Mouse (Mus musculus) heart, embryonic 14.5 days (tissue): ENCODE results near the gene Cdc5l. TPM values are rescaled to one million over a fixed set of nuclear protein-coding genes. Genes with fewer than 3 reads are reported as not detected.

Source experiments
- ATAC-seq: fragments of 200-750 bp; cut with Nextera tagmentation; 2 replicates; pipeline ENCODE4 v1.8.0; 2017; ENCODE audit warnings: low read depth, moderate TSS enrichment; ENCODE audit not compliant: insufficient number of reproducible peaks, insufficient read depth, low FRiP score
- H3K27ac ChIP-seq, 2 experiments: fragments of 200-500 bp in 1 of 2; fragments of 300-500 bp in 1 of 2; sonication (generic) in 1 of 2; replicated peaks in 1 of 2; 2 replicates each; pipeline ENCODE4 v1.5.1; 2012 to 2014; ENCODE audit warnings: low read depth in 2 of 2, low read length in 2 of 2, control low read depth in 1 of 2, mild to moderate bottlenecking in 1 of 2, mixed read lengths in 1 of 2; ENCODE audit not compliant: control insufficient read depth in 1 of 2, insufficient read depth in 1 of 2
- H3K27me3 ChIP-seq: fragments of 300-500 bp; sonication (generic); 2 replicates; pipeline ENCODE4 v1.6.1; 2014; ENCODE audit warnings: mild to moderate bottlenecking, low read length, control low read depth; ENCODE audit not compliant: control insufficient read depth, insufficient read depth
- H3K36me3 ChIP-seq: fragments of 300-500 bp; sonication (generic); 2 replicates; pipeline ENCODE4 v1.6.1; 2014; ENCODE audit warnings: mild to moderate bottlenecking, control low read depth, low read length, mixed read lengths; ENCODE audit not compliant: control insufficient read depth, insufficient read depth
- H3K4me1 ChIP-seq, 2 experiments: fragments of 200-500 bp in 1 of 2; fragments of 300-500 bp in 1 of 2; sonication (generic) in 1 of 2; 2 replicates each; pipeline ENCODE4 v1.6.1; 2012 to 2014; ENCODE audit warnings: low read length in 2 of 2, control low read depth in 1 of 2, mixed read lengths in 1 of 2; ENCODE audit not compliant: control insufficient read depth in 2 of 2, insufficient read depth in 2 of 2
- H3K4me2 ChIP-seq: fragments of 300-500 bp; sonication (generic); 2 replicates; pipeline ENCODE4 v1.6.1; 2014; ENCODE audit warnings: mild to moderate bottlenecking, low read length
- H3K4me3 ChIP-seq, 2 experiments: fragments of 200-500 bp in 1 of 2; fragments of 300-500 bp in 1 of 2; sonication (generic) in 1 of 2; 2 replicates each; pipeline ENCODE4 v1.5.1; 2012 to 2014; ENCODE audit warnings: low read length in 2 of 2, mild to moderate bottlenecking in 2 of 2, control low read depth in 1 of 2, low read depth in 1 of 2, moderate library complexity in 1 of 2; ENCODE audit not compliant: control insufficient read depth in 1 of 2, insufficient read depth in 1 of 2
- H3K9ac ChIP-seq: fragments of 300-500 bp; sonication (generic); 2 replicates; pipeline ENCODE4 v1.6.1; 2014; ENCODE audit warnings: mild to moderate bottlenecking, low read length
- H3K9me3 ChIP-seq: fragments of 300-500 bp; sonication (generic); 2 replicates; pipeline ENCODE4 v1.6.1; 2016; ENCODE audit warnings: low read length, control low read depth; ENCODE audit not compliant: control insufficient read depth
- WGBS: fragments of 180-500 bp; shearing (Covaris S2); extraction: QIAGEN DNeasy Blood & Tissue Kit; methylation state at CpG from one replicate; pipeline ENCODE4 v1.1.7; 2014; 5-methylcytosine and 5-hydroxymethylcytosine counted together
- polyA plus RNA-seq: library from polyadenylated mRNA; unstranded; fragments of >200 nt; fragmentation: Nextera tagmentation; extraction: Ambion mirVana; gene quantifications from 2 replicates; pipeline ENCODE4 v1.2.1, GENCODE M21; 2014

The Cdc5l gene
- polyA plus RNA-seq, 1 experiment from 2014 or later = 50.7 TPM

GRCm38 (mm10) chr17:45468302-45468701 is 34.8 kb upstream of the Cdc5l start:
- Histone ChIP-seq H3K27me3 (no peaks in the 10 kb centered on the region), H3K4me3 (no peak overlapping the region), H3K4me2 (no peak overlapping the region), H3K27ac (no peak overlapping the region), H3K9ac (no peak overlapping the region), H3K4me1 (no peaks in the 10 kb centered on the region), H3K36me3 (no peaks in the 10 kb centered on the region), H3K9me3 (peaks cover 9% of the 10 kb centered on the region; the same call in 1 of the 2 replicates)
- WGBS = 80% methylated on average over 5 of the region's 5 CpGs
- no peak for ATAC-seq

DNA sequence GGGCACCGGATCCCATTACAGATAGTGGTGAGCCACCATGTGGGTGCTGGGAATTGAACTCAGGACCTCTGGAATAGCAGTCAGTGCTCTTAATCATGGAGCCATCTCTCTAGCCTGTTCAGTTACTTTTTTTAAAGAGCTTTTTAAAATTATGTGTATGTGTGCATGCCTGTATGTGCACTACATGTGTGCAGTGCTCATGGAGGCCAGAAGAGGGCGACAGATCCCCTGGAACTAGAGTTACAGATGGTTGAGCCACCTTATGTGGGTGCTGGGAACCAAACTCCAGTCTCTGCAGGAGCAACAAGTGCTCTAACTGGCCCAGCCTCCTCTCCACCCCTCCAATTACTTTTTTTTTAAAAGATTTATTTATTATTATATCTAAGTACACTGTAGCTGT is 33.2 kb upstream of the Cdc5l start:
- no peaks in the 10 kb centered on the region for H3K36me3 ChIP-seq
- no peaks in the 10 kb centered on the region for H3K27me3 ChIP-seq
- no peaks in the 10 kb centered on the region for H3K4me1 ChIP-seq
- peaks cover 9% of the 10 kb centered on the region; the same call in 1 of the 2 replicates for H3K9me3 ChIP-seq
- no peak overlapping the region for H3K27ac ChIP-seq
- H3K9ac ChIP-seq = no peak overlapping the region
- 58% methylated on average over 2 of the region's 2 CpGs for WGBS
- no peak for ATAC-seq
- no peak overlapping the region for H3K4me3 ChIP-seq
- no peak overlapping the region for H3K4me2 ChIP-seq

DNA sequence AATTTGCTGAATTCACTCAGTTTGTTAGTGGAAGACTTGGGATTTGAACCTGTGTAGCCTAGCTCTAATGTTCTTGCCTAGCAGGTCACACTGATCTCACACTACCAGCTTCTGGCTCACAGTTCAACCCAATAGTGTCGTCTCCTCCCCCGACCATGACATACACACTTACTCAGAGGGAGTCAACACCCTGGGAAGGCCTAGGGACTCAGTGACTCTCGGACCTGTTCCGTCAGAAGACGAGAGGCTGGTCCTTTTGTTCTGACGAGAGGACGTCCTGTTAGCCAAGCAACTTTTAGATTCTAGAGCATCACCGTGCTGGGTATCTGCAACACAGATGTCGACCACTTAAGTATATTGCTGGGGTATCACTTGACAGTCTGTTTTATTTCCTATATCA is 30.7 kb upstream of the Cdc5l start:
- H3K4me3 ChIP-seq = no peak overlapping the region
- H3K9me3 ChIP-seq = peaks cover 9% of the 10 kb centered on the region; the same call in 1 of the 2 replicates
- no peak overlapping the region for H3K27ac ChIP-seq
- H3K4me2 ChIP-seq = no peak overlapping the region
- 73% methylated on average over 9 of the region's 9 CpGs for WGBS
- no peak overlapping the region for H3K9ac ChIP-seq
- no peaks in the 10 kb centered on the region for H3K36me3 ChIP-seq
- no peaks in the 10 kb centered on the region for H3K4me1 ChIP-seq
- no peaks in the 10 kb centered on the region for H3K27me3 ChIP-seq
- no peak for ATAC-seq

DNA sequence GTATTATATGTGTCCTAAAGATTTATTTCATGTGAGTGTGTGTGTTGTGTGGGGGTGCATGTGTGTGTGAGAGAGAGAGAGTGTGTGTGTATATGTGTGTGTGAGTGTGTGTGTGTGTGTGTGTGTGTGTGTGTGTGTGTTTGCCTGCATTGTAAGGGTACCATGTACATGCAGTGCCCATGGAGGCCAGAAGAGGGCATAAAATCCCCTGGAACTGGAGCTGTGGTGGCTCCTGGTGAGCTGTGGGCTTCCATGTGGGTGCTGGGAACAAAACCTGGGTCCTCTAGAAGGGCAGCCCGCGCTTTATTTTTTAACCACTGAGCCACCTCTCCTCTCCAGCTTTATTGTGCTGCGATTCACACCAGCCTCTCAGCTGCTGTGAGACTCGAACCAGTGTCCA is 29.0 kb upstream of the Cdc5l start:
- Histone ChIP-seq H3K9me3 (0 out of 2 replicates have a peak, but pooled peaks cover 6% of the 10 kb centered on the region), H3K27me3 (no peaks in the 10 kb centered on the region), H3K27ac (no peak overlapping the region), H3K36me3 (no peaks in the 10 kb centered on the region), H3K4me2 (no peak overlapping the region), H3K4me3 (no peak overlapping the region), H3K4me1 (no peaks in the 10 kb centered on the region), H3K9ac (no peak overlapping the region)
- 91% methylated on average over 4 of the region's 4 CpGs for WGBS
- ATAC-seq = no peak

- H3K36me3 ChIP-seq = no peaks in the 10 kb centered on the region
- no peaks in the 10 kb centered on the region for H3K9me3 ChIP-seq
- 83% methylated on average over 8 of the region's 8 CpGs for WGBS
- ATAC-seq = no peak
- no peaks in the 10 kb centered on the region for H3K4me1 ChIP-seq
- H3K4me3 ChIP-seq = no peak overlapping the region
- no peak overlapping the region for H3K9ac ChIP-seq
- H3K27me3 ChIP-seq = no peaks in the 10 kb centered on the region
- H3K27ac ChIP-seq = no peak overlapping the region
- H3K4me2 ChIP-seq = no peak overlapping the region
These were observed 25.5 kb upstream of the Cdc5l start for GRCm38 (mm10) chr17:45459062-45459461.

DNA sequence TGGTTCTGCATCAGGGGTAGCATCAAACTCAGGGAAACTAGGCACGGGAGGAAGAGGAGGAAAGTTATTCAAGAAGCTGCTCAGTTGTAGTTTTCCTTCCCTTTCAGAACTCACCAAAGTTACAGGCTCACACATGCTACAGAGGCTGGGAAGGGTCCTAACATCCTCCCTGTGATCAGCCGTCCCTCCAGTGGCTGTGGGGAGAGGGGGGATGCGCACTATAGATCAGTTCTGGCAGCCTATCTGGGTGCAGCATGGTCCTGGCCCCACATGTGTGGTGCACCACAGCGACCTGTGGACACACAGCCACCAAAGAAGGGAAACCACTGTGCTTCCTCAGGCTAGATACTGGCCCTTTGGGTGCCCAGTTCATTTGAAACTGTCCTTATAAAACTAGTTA is 25.0 kb upstream of the Cdc5l start:
- Histone ChIP-seq H3K4me1 (no peaks in the 10 kb centered on the region), H3K9me3 (no peaks in the 10 kb centered on the region), H3K4me3 (no peak overlapping the region), H3K4me2 (no peak overlapping the region), H3K27ac (no peak overlapping the region), H3K27me3 (no peaks in the 10 kb centered on the region), H3K36me3 (no peaks in the 10 kb centered on the region), H3K9ac (no peak overlapping the region)
- no peak for ATAC-seq
- 80% methylated on average over 4 of the region's 4 CpGs for WGBS

DNA sequence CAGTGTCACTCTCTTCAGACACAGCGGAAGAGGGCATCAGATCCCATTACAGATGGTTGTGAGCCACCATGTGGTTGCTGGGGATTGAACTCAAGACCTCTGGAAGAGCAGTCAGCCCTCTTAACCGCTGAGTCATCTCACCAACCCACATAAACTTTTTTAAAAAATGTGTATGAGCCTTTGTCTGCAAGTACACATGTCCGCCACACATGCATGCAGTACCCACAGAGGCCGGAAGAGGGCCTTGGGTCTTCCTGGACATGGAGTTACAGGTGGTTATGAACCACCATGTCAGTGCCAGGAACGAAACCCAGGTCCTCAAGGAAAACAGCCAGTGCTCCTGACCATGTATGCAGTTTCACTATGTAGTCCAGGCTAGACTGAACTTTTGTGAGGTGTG is 23.9 kb upstream of the Cdc5l start:
- ATAC-seq = no peak
- no peak overlapping the region for H3K9ac ChIP-seq
- H3K27me3 ChIP-seq = no peaks in the 10 kb centered on the region
- H3K4me1 ChIP-seq = no peaks in the 10 kb centered on the region
- H3K36me3 ChIP-seq = no peaks in the 10 kb centered on the region
- WGBS = 85% methylated on average over 5 of the region's 5 CpGs
- no peak overlapping the region for H3K4me2 ChIP-seq
- H3K27ac ChIP-seq = no peak overlapping the region
- H3K9me3 ChIP-seq = no peaks in the 10 kb centered on the region
- H3K4me3 ChIP-seq = no peak overlapping the region

- no peaks in the 10 kb centered on the region for H3K4me1 ChIP-seq
- ATAC-seq = no peak
- no peaks in the 10 kb centered on the region for H3K9me3 ChIP-seq
- 57% methylated on average over 13 of the region's 13 CpGs for WGBS
- no peaks in the 10 kb centered on the region for H3K36me3 ChIP-seq
- H3K27me3 ChIP-seq = no peaks in the 10 kb centered on the region
- no peak overlapping the region for H3K27ac ChIP-seq
- H3K4me2 ChIP-seq = no peak overlapping the region
- H3K9ac ChIP-seq = no peak overlapping the region
- no peak overlapping the region for H3K4me3 ChIP-seq
These were observed 23.0 kb upstream of the Cdc5l start for GRCm38 (mm10) chr17:45456260-45457152.
